Mouse (Mus musculus): ENCODE measurements around the gene Sacm1l.
A peak's percentile ranks its signal among the peaks of the same experiment; 100 is the strongest.

- TF ChIP-seq CTCF (IDR thresholded peaks at IDR 0.05; ENCODE audit: borderline replicate concordance, extremely low read depth, insufficient read depth, insufficient read length) = no peak
- TF ChIP-seq POLR2A (IDR thresholded peaks at IDR 0.05; ENCODE audit: borderline replicate concordance, extremely low read depth, insufficient read depth, insufficient read length, poor library complexity, severe bottlenecking) = peak; percentile 82
Observed at GRCm38 (mm10) chr9:123529392-123530157, at the start of gene Sacm1l.
